Mouse (Mus musculus) thymus, adult 2 months (tissue): Measurements from ENCODE around the gene Slc9a3r2.

Experiments
- CTCF ChIP-seq: fragments of 200-500 bp; IDR thresholded peaks from 2 replicates; pipeline ENCODE4 v1.5.1; 2012; ENCODE audit warnings: mild to moderate bottlenecking, control low read depth, low read length, moderate library complexity, borderline replicate concordance; ENCODE audit not compliant: control insufficient read depth, poor library complexity, insufficient read depth; ENCODE audit errors: extremely low read depth
- POLR2A ChIP-seq: fragments of 200-500 bp; IDR thresholded peaks from 2 replicates; pipeline ENCODE4 v1.6.1; 2012; ENCODE audit warnings: mild to moderate bottlenecking, low read length, control low read depth, moderate library complexity; ENCODE audit not compliant: control insufficient read depth, poor library complexity, insufficient read depth; ENCODE audit errors: extremely low read depth

GRCm38 (mm10) chr17:24667416-24667815 is 17.3 kb upstream of the Slc9a3r2 start:
- TF ChIP-seq CTCF (no peak), POLR2A (no peak)
